31 mouse cellular contexts compared by ENCODE assay signal in the genomic region with DNA sequence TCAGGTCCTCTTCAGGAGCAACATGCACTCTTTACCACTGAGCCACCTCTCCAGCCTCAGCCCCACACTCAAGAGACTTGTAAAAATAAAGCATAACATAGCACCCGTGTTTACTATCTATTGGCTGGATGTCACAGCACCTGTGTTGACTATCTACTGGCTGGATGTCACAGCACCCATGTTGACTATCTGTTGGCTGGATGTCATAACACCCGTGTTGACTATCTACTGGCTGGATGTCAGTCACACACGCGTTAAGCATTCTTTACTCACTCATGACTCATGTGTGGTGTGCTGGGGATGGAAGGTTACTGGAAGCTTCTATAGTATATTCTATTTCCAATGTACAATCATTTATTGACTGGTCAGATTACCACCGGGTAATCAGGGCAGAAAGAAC.
"Had no signal": no experiment of that assay in that cellular context is flagged by ENCODE, and none has a peak within 500 bp of the region (broad histone marks: within the 10 kb centered on the region; RNA-seq: fewer than 3 reads in every experiment).

No protein-coding gene starts in this region.

- H3K4me2 ChIP-seq: limb, embryonic 12.5 days; limb, embryonic 13.5 days; limb, embryonic 15.5 days; liver, embryonic 11.5 days; liver, embryonic 13.5 days; liver, embryonic 15.5 days; lung, embryonic 14.5 days; lung, embryonic 15.5 days; midbrain, embryonic 11.5 days; midbrain, embryonic 12.5 days; midbrain, embryonic 13.5 days; midbrain, embryonic 15.5 days; neural tube, embryonic 12.5 days; neural tube, embryonic 13.5 days had no signal

- H3K27ac ChIP-seq: left cerebral cortex, adult 2 months; limb, embryonic 12.5 days; limb, embryonic 13.5 days; limb, embryonic 15.5 days; liver, embryonic 13.5 days; liver, embryonic 14.5 days; liver, embryonic 15.5 days; lung, embryonic 15.5 days; macrophage; midbrain, embryonic 10.5 days; midbrain, embryonic 12.5 days; midbrain, embryonic 13.5 days; midbrain, embryonic 15.5 days; neural tube, embryonic 12.5 days; neural tube, embryonic 13.5 days had no signal

- H3K9me3 ChIP-seq: limb, embryonic 10.5 days; limb, embryonic 12.5 days; limb, embryonic 13.5 days; limb, embryonic 15.5 days; liver, embryonic 13.5 days; liver, embryonic 15.5 days; lung, embryonic 15.5 days; megakaryocyte, embryonic 14.5 days; midbrain, embryonic 10.5 days; midbrain, embryonic 12.5 days; midbrain, embryonic 13.5 days; midbrain, embryonic 15.5 days; neural tube, embryonic 12.5 days; neural tube, embryonic 13.5 days had no signal

- H3K36me3 ChIP-seq: lung, embryonic 15.5 days; midbrain, embryonic 12.5 days; midbrain, embryonic 15.5 days; neural tube, embryonic 12.5 days had no signal

- DNase-seq: left cerebral cortex, postnatal 4 days; liver, embryonic 13.5 days; lung, adult 18-20 months; lung, adult 2 months; lung, postnatal 10 days; lung, postnatal 14 days; lung, postnatal 36 days; lung, postnatal 4 days; midbrain, embryonic 14.5 days had no signal

- H3K9ac ChIP-seq: limb, embryonic 12.5 days; limb, embryonic 13.5 days; limb, embryonic 15.5 days; liver, embryonic 13.5 days; liver, embryonic 14.5 days; liver, embryonic 15.5 days; lung, embryonic 14.5 days; lung, embryonic 15.5 days; midbrain, embryonic 12.5 days; midbrain, embryonic 13.5 days; midbrain, embryonic 15.5 days; neural tube, embryonic 12.5 days; neural tube, embryonic 13.5 days had no signal

- H3K4me1 ChIP-seq: liver, embryonic 13.5 days; liver, embryonic 15.5 days; lung, embryonic 15.5 days; megakaryocyte, embryonic 14.5 days had no signal

- H3K27me3 ChIP-seq: limb, embryonic 12.5 days; limb, embryonic 13.5 days; limb, embryonic 15.5 days; liver, embryonic 13.5 days; liver, embryonic 15.5 days; lung, embryonic 15.5 days; megakaryocyte, embryonic 14.5 days; midbrain, embryonic 13.5 days; midbrain, embryonic 15.5 days; neural tube, embryonic 12.5 days; neural tube, embryonic 13.5 days had no signal

- H3K4me3 ChIP-seq: left cerebral cortex, adult 2 months; limb, embryonic 10.5 days; limb, embryonic 12.5 days; limb, embryonic 13.5 days; limb, embryonic 15.5 days; liver, embryonic 13.5 days; liver, embryonic 15.5 days; lung, embryonic 15.5 days; megakaryocyte, embryonic 14.5 days; midbrain, embryonic 10.5 days; midbrain, embryonic 12.5 days; midbrain, embryonic 13.5 days; midbrain, embryonic 15.5 days; myocyte; neural tube, embryonic 12.5 days; neural tube, embryonic 13.5 days had no signal

- ATAC-seq: lung, postnatal 0 days; midbrain, embryonic 13.5 days; midbrain, embryonic 15.5 days; midbrain, embryonic 16.5 days had no signal
